Mouse (Mus musculus): ENCODE data around the gene C2cd4b. TPM values are rescaled to one million over a fixed set of nuclear protein-coding genes. Genes with fewer than 3 reads are reported as not detected.
"Not testable (repeated sequence)": the region's sequence is repeated elsewhere in the genome, so short reads cannot be mapped to it uniquely, and the experiment has no call there.

The C2cd4b gene
- total RNA-seq (2017): not detected in 2 replicates

GRCm38 (mm10) chr9:67759163-67759955 is at the start of gene C2cd4b:
C2cd4b (plus strand) TSS chr9:67759437.
- no peak for ATAC-seq (replicated peaks; ENCODE audit: low read depth, poor library complexity, severe bottlenecking)

GRCm38 (mm10) chr9:67711051-67711877 is 48.0 kb upstream of the C2cd4b start:
- peak; percentile 79 for ATAC-seq (replicated peaks; ENCODE audit: low read depth, poor library complexity, severe bottlenecking)

GRCm38 (mm10) chr9:67712146-67712545 is 47.1 kb upstream of the C2cd4b start:
- no peak for ATAC-seq (replicated peaks; ENCODE audit: low read depth, poor library complexity, severe bottlenecking)

- ATAC-seq (replicated peaks; ENCODE audit: low read depth, poor library complexity, severe bottlenecking): no peak
These were observed 42.2 kb upstream of the C2cd4b start for GRCm38 (mm10) chr9:67717081-67717480.

GRCm38 (mm10) chr9:67718596-67718995 is 40.6 kb upstream of the C2cd4b start:
- ATAC-seq (replicated peaks; ENCODE audit: low read depth, poor library complexity, severe bottlenecking): no peak

GRCm38 (mm10) chr9:67720150-67720549 is 39.1 kb upstream of the C2cd4b start:
- no peak for ATAC-seq (replicated peaks; ENCODE audit: low read depth, poor library complexity, severe bottlenecking)

GRCm38 (mm10) chr9:67722378-67722777 is 36.9 kb upstream of the C2cd4b start:
- no peak for ATAC-seq (replicated peaks; ENCODE audit: low read depth, poor library complexity, severe bottlenecking)

- ATAC-seq (replicated peaks; ENCODE audit: low read depth, poor library complexity, severe bottlenecking): no peak
These were observed 34.0 kb upstream of the C2cd4b start for GRCm38 (mm10) chr9:67725196-67725595.

GRCm38 (mm10) chr9:67733716-67734115 is 25.5 kb upstream of the C2cd4b start:
- ATAC-seq (replicated peaks; ENCODE audit: low read depth, poor library complexity, severe bottlenecking): no peak

GRCm38 (mm10) chr9:67735426-67735825 is 23.8 kb upstream of the C2cd4b start:
- peak; percentile 39; the same call in 1 of the 2 replicates for ATAC-seq (replicated peaks; ENCODE audit: low read depth, poor library complexity, severe bottlenecking)

GRCm38 (mm10) chr9:67741256-67741655 is 18.0 kb upstream of the C2cd4b start:
- ATAC-seq (replicated peaks; ENCODE audit: low read depth, poor library complexity, severe bottlenecking): no peak

GRCm38 (mm10) chr9:67753411-67754182 is 5.6 kb upstream of the C2cd4b start:
- ATAC-seq (replicated peaks; ENCODE audit: low read depth, poor library complexity, severe bottlenecking): no peak

- no peak for ATAC-seq (replicated peaks; ENCODE audit: low read depth, poor library complexity, severe bottlenecking)
These were observed 4.5 kb upstream of the C2cd4b start for GRCm38 (mm10) chr9:67754713-67755112.

- ATAC-seq (replicated peaks; ENCODE audit: low read depth, poor library complexity, severe bottlenecking): peak; percentile 85
These were observed 551 bp upstream of the C2cd4b start for GRCm38 (mm10) chr9:67758686-67759085.

- ATAC-seq (replicated peaks; ENCODE audit: low read depth, poor library complexity, severe bottlenecking): not testable (repeated sequence)
These were observed 923 bp downstream of the C2cd4b start for GRCm38 (mm10) chr9:67759956-67760764.

- ATAC-seq (replicated peaks; ENCODE audit: low read depth, poor library complexity, severe bottlenecking): no peak
These were observed 1.8 kb downstream of the C2cd4b start for GRCm38 (mm10) chr9:67760991-67761390.

GRCm38 (mm10) chr9:67763326-67763725 is 4.1 kb downstream of the C2cd4b start:
- no peak for ATAC-seq (replicated peaks; ENCODE audit: low read depth, poor library complexity, severe bottlenecking)

- no peak for ATAC-seq (replicated peaks; ENCODE audit: low read depth, poor library complexity, severe bottlenecking)
These were observed 7.2 kb downstream of the C2cd4b start for GRCm38 (mm10) chr9:67766405-67766804.

- no peak for ATAC-seq (replicated peaks; ENCODE audit: low read depth, poor library complexity, severe bottlenecking)
These were observed 7.7 kb downstream of the C2cd4b start for GRCm38 (mm10) chr9:67766948-67767347.

GRCm38 (mm10) chr9:67768843-67769242 is 9.6 kb downstream of the C2cd4b start:
- ATAC-seq (replicated peaks; ENCODE audit: low read depth, poor library complexity, severe bottlenecking): no peak

Measured in common myeloid progenitor, adult 5-6 weeks (primary cell).